Mouse (Mus musculus): ENCODE results near the gene Rbms3.

The Rbms3 gene

DNA sequence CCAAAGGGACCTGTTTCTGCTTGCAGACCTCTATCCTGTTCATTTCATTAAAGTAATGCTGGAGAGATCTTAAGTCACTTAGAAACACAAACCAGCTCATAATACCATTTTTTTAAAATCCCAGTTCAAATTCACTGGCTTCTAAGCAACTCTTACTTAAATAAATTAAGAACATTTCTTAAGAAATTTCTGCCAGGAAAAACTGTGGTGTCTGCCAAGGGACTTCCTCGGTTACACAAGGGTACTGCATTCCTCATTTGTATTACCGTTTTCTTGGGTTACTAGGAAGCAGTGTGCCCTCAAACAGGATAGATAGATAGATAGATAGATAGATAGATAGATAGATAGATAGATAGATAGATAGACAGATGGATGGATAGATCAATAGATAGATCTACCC, 627.6 kb downstream of the Rbms3 start:
- intact Hi-C loops (cut with DNase I), result no loop called here

GRCm38 (mm10) chr9:116999186-116999585, 630.5 kb downstream of the Rbms3 start:
- intact Hi-C loops (cut with DNase I), result no loop called here

GRCm38 (mm10) chr9:116990321-116990720, 639.4 kb downstream of the Rbms3 start:
- intact Hi-C loops (cut with DNase I), result no loop called here

GRCm38 (mm10) chr9:116980801-116981200, 648.9 kb downstream of the Rbms3 start:
- intact Hi-C loops (cut with DNase I), result no loop called here

- intact Hi-C loops (cut with DNase I), result no loop called here
Measured at GRCm38 (mm10) chr9:116977428-116977827, 652.3 kb downstream of the Rbms3 start.

DNA sequence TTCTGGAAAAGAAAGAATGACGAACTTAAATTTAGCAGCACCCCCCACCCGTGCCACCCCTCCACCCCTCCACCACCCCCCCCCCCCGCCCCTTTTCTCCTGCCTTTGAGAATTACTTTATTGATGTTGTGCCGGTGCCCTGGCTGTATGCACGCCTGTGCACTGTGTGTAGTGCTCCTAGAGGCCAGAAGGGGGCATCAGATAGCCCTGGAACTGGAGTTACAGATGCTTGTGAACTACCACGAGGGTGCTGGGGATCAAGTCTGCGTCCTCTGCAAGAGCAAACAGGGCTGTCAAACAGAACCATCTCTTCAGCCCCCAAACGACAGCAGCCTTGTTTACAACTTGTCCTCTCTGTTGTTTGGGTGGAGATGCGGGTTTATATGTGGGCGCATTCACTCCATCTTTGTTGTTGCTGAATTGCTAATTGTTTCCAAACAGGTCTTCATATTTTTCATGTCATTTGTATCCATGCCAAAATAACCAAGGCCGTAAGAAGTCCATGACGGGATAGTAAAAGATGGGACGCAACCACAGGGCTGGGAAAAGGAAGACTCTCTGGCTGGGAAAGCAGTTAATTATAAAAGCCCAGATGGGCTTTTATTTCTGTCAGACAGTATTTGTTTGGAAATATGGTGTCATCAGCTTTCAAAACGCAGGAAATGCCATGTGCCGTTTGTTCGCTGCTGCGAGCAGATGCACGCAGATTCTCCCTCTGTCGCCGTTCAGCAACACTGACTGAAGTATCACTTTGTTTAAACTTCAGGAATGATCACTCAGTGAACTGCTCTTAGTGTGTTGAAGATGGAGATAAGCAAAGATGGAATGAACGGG, 652.9 kb downstream of the Rbms3 start:
- intact Hi-C loops (cut with DNase I), result no loop called here

DNA sequence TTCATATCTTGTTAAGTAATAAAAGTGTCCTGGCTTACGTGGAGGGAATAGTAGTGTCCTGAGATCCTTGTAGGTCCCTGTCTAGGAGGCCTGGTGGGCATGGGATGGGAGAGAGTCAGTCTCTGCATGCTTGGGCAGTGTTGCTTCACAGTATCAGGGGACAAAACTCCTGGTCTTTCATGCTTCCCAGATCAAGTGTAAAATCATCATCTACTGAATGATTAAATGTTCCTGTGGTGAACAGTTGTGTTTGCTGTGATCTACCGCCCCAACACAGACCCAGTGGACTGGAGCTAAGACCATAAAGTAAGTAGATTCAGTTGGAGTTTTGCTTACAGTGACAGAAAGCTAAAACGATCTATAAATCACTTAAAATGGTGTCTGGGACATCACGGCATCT, 654.4 kb downstream of the Rbms3 start:
- intact Hi-C loops (cut with DNase I), result no loop called here

GRCm38 (mm10) chr9:116974134-116974533, 655.6 kb downstream of the Rbms3 start:
- intact Hi-C loops (cut with DNase I), result no loop called here

- intact Hi-C loops (cut with DNase I), result no loop called here
Measured at GRCm38 (mm10) chr9:116973594-116973993, 656.1 kb downstream of the Rbms3 start.

DNA sequence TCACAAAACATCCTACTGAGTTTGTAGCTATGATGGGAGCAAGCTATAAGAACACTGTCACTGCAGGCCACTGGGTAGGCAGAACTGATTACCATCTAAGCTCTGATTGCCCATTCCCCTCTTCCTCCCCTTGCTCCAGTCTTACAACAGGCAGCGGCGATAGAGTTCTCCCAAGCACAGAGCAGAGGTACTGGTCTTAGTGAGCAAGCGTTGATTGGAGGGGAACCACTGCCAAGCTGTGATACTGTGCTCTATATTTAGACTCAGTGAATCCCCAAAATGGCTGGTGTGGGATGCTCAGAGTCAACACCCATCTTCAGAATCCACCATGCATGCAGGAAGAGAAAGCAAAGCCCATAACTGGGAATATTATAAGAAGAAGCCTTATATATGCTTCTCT, 662.4 kb downstream of the Rbms3 start:
- intact Hi-C loops (cut with DNase I), result no loop called here

DNA sequence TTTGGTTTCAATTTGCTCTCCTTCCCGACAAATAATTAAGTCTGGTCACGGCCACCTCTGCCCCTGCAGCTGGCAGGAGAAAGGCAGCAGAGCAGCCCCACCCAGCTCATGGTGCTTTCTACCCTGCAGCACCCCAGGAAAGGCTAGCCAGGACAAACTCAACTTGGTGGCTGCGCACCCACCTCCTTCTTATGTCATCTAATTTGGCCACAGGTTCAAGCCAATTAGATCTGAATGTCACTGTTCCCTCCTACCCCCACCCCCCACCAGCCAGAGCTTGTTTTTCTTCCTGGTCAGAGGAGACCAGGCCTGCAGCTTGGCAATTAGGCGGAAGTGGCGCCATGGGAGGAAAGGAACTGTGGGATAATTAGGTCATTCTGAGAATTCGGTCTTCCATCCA, 664.0 kb downstream of the Rbms3 start:
- intact Hi-C loops (cut with DNase I), result no loop called here

DNA sequence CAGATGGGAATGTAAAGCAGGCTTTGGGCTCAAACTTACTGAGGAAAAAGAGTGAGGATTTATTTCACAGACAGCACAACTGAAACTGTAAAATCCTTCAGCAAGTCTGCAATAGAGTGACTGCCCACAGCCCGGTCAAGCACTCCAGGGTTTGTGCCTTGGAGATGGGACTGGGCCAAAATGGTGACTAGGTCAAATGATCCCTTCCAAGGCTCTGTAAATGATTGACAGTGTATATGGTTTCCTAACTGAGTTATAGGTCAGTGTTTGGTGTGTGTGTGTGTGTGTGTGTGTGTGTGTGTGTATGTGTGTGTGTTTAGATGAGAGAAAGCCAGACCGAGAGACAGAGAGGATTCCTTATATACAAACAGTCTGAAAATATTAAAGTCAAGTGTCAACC, 673.6 kb downstream of the Rbms3 start:
- intact Hi-C loops (cut with DNase I), result no loop called here

DNA sequence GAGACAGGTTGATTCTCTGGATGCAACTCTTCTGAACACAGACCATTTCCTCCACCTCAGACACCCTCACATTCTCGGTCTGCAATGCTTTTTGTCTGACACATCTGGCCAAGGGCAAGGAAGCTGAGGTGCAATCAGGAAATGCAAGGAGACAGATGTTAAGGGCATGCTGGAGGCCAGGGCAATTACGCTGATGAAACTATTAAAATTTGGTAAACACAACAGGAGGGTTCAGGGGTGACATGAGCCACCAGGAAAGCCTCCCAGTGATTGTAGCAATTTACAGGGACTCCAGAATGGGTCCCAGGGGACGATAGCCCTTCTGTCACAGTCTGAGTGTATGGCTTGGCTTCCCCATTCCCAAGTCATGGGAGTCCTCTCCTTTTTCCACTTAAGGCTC, 681.5 kb downstream of the Rbms3 start:
- intact Hi-C loops (cut with DNase I), result no loop called here

- intact Hi-C loops (cut with DNase I), result no loop called here
Measured at GRCm38 (mm10) chr9:116947369-116947768, 682.3 kb downstream of the Rbms3 start.

- intact Hi-C loops (cut with DNase I), result no loop called here
Measured at GRCm38 (mm10) chr9:116946787-116947186, 682.9 kb downstream of the Rbms3 start.

DNA sequence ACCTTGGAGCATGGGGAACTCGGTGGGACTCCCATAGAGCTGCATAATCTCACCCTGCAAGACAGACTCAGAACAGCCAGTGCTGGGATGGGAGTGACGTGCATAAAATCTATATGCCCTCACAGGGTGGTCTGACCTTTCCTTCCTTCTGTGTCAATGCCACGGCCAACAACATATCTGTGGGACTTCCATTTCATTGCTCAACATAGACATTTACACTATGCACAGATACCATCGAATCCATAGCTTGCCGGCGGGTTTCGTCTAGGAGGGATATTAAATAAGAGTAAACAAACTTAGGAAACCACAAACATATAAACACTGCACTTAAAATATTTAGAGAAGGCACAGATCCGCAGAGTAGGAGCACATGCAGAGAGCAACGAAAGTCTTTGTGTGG, 684.0 kb downstream of the Rbms3 start:
- intact Hi-C loops (cut with DNase I), result no loop called here

DNA sequence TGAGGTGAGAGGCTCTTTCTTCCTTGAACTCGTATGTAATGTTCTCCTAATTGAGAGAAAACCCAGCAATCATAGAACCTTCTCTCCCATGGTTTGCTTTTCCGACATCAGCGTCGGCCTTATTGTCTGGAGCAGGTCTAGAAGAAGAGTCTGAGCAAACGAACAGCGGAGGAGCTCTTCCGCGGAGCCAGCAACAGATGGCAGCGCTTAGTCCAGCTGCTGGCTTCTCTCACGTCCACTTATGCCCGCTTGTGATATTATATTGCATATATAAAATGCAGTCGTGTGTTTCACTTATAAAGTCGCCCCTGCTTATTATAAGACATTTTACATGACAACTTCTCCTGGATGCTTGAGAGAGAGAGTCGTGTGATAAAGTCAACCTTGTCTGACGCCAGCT, 685.8 kb downstream of the Rbms3 start:
- intact Hi-C loops (cut with DNase I), result no loop called here

- intact Hi-C loops (cut with DNase I), result no loop called here
Measured at GRCm38 (mm10) chr9:116941116-116941515, 688.6 kb downstream of the Rbms3 start.

DNA sequence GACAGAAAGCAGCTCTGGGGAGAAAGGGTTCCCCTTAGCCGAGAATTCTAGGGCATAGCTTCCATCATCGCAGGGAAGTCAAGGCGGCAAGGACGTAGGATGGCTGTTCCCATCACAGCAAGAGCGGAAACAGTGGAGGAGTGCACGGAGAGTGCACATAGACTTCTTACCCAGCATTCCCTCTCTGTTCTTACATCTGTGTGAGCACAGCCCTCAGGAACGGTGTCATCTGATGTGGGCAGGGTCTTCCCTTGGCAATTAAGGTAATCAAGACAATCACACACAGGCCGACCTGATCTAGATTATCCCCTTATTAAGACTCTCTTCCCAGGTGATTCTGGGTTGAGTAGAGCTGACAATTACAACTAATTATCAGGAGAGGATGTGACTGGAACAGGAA, 689.0 kb downstream of the Rbms3 start:
- intact Hi-C loops (cut with DNase I), result no loop called here

DNA sequence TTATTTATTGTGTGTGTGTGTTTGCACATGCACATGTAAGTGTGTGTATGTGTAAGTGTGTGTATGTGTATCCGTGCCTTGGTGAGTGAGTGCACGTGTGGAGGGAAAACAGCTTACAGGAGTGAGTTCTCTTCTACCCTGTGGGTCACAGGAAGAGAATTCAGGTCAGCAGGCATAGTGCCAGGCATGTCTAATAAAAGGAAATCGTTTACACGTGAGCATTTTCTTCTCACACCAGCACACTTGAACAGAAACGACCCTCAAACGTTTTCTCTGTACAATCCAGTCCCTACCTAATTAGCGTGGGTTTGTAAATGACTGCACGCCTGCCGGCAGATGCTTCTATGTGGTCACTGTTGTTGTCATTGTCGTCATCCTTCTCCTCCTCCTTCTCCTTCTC, 701.4 kb downstream of the Rbms3 start:
- intact Hi-C loops (cut with DNase I), result no loop called here

- intact Hi-C loops (cut with DNase I), result no loop called here
Measured at GRCm38 (mm10) chr9:116923151-116923550, 706.6 kb downstream of the Rbms3 start.

- intact Hi-C loops (cut with DNase I), result no loop called here
Measured at GRCm38 (mm10) chr9:116922561-116922960, 707.2 kb downstream of the Rbms3 start.

GRCm38 (mm10) chr9:116919441-116920019, 710.2 kb downstream of the Rbms3 start:
- intact Hi-C loops (cut with DNase I), result no loop called here
